Mouse (Mus musculus) spleen, adult 2 months (tissue): ENCODE measurements at regions not wholly inside any gene's neighbourhood (a gene's known extent, or its start where the extent isn't known, plus 50 kb on each side); places are given as distances from the start of the nearest gene placed in this dataset.

Experiments
- DNase-seq, 2 experiments: peaks; one replicate each; pipeline versions ENCODE4 v3.0.0 to v3.0.0-alpha.2; 2012 to 2021; ENCODE audit warnings: low spot score in 2 of 2, low read depth in 1 of 2
- H3K27ac ChIP-seq: fragments of 200-500 bp; 2 replicates; pipeline ENCODE4 v1.5.1; 2012; ENCODE audit warnings: low read length, inconsistent platforms; ENCODE audit not compliant: insufficient read depth
- H3K27me3 ChIP-seq: fragments of 200-500 bp; 2 replicates; pipeline ENCODE4 v1.6.1; 2012; ENCODE audit warnings: mild to moderate bottlenecking, moderate library complexity, low read length, inconsistent platforms; ENCODE audit not compliant: control insufficient read depth, insufficient read depth
- H3K36me3 ChIP-seq: fragments of 200-500 bp; 2 replicates; pipeline ENCODE4 v1.6.1; 2012; ENCODE audit warnings: mild to moderate bottlenecking, low read length, inconsistent platforms; ENCODE audit not compliant: control insufficient read depth, insufficient read depth
- H3K4me1 ChIP-seq: fragments of 200-500 bp; 2 replicates; pipeline ENCODE4 v1.6.1; 2011; ENCODE audit warnings: inconsistent platforms; ENCODE audit not compliant: control insufficient read depth, insufficient read depth, insufficient read length
- H3K4me3 ChIP-seq: fragments of 200-500 bp; 2 replicates; pipeline ENCODE4 v1.5.1; 2011; ENCODE audit warnings: mild to moderate bottlenecking, inconsistent platforms; ENCODE audit not compliant: insufficient read depth, insufficient read length; ENCODE audit errors: extremely low read depth
- CTCF ChIP-seq: fragments of 200-500 bp; IDR thresholded peaks from 2 replicates; pipeline ENCODE4 v1.5.1; 2011; ENCODE audit warnings: mild to moderate bottlenecking, inconsistent platforms; ENCODE audit not compliant: insufficient read depth, insufficient read length, insufficient replicate concordance; ENCODE audit errors: extremely low read depth
- POLR2A ChIP-seq: fragments of 200-500 bp; IDR thresholded peaks from 2 replicates; pipeline ENCODE4 v1.6.1; 2011; ENCODE audit warnings: low read depth, low read length, inconsistent platforms
- WGBS: fragments of 180-500 bp; shearing (Covaris S2); methylation state at CpG from one replicate; pipeline ENCODE4 v1.1.7; 2018; 5-methylcytosine and 5-hydroxymethylcytosine counted together

- no peaks in the 10 kb centered on the region for H3K27me3 ChIP-seq
- H3K27ac ChIP-seq = no peak overlapping the region
- H3K36me3 ChIP-seq = no peaks in the 10 kb centered on the region
- H3K4me1 ChIP-seq = no peaks in the 10 kb centered on the region
- WGBS = 92% methylated on average over 2 of the region's 2 CpGs
- DNase-seq = no peak
- no peak for TF ChIP-seq CTCF
- TF ChIP-seq POLR2A = no peak
- H3K4me3 ChIP-seq = no peak overlapping the region
Measured at GRCm38 (mm10) chr13:101824962-101825361, 56.9 kb upstream of the Pik3r1 start.

GRCm38 (mm10) chr13:101831872-101832629 lies 64.0 kb upstream of the Pik3r1 start:
- DNase-seq = no peak
- Histone ChIP-seq H3K4me1 (no peaks in the 10 kb centered on the region), H3K36me3 (no peaks in the 10 kb centered on the region), H3K27me3 (no peaks in the 10 kb centered on the region), H3K27ac (no peak overlapping the region), H3K4me3 (no peak overlapping the region)
- TF ChIP-seq POLR2A (no peak), CTCF (no peak)
- 83% methylated on average over 7 of the region's 7 CpGs for WGBS

GRCm38 (mm10) chr13:101834546-101834945 lies 66.5 kb upstream of the Pik3r1 start:
- DNase-seq = no peak

GRCm38 (mm10) chr13:101836992-101837391 lies 69.0 kb upstream of the Pik3r1 start:
- H3K4me3 ChIP-seq = no peak overlapping the region
- no peak for TF ChIP-seq POLR2A
- TF ChIP-seq CTCF = no peak
- 94% methylated on average over 1 of the region's 1 CpGs for WGBS
- no peaks in the 10 kb centered on the region for H3K27me3 ChIP-seq
- no peak overlapping the region for H3K27ac ChIP-seq
- no peak for DNase-seq
- H3K36me3 ChIP-seq = no peaks in the 10 kb centered on the region
- H3K4me1 ChIP-seq = no peaks in the 10 kb centered on the region

More at GRCm38 (mm10) chr13:101834546-101834945, 66.5 kb upstream of the Pik3r1 start:
- Histone ChIP-seq H3K4me1 (no peaks in the 10 kb centered on the region), H3K4me3 (no peak overlapping the region), H3K27me3 (no peaks in the 10 kb centered on the region), H3K36me3 (no peaks in the 10 kb centered on the region), H3K27ac (no peak overlapping the region)
- 90% methylated on average over 4 of the region's 4 CpGs for WGBS
- TF ChIP-seq POLR2A = no peak
- TF ChIP-seq CTCF = no peak

- Histone ChIP-seq H3K4me3 (no peak overlapping the region), H3K27me3 (no peaks in the 10 kb centered on the region), H3K4me1 (no peaks in the 10 kb centered on the region), H3K36me3 (no peaks in the 10 kb centered on the region), H3K27ac (no peak overlapping the region)
- no peak for DNase-seq
- TF ChIP-seq POLR2A (no peak), CTCF (no peak)
- 84% methylated on average over 7 of the region's 7 CpGs for WGBS
Measured at GRCm38 (mm10) chr13:101844461-101845440, 76.7 kb upstream of the Pik3r1 start.

GRCm38 (mm10) chr13:101846016-101846415 lies 78.0 kb upstream of the Pik3r1 start:
- no peaks in the 10 kb centered on the region for H3K4me1 ChIP-seq
- H3K4me3 ChIP-seq = no peak overlapping the region
- no peaks in the 10 kb centered on the region for H3K36me3 ChIP-seq
- no peaks in the 10 kb centered on the region for H3K27me3 ChIP-seq
- DNase-seq = no peak
- TF ChIP-seq CTCF (no peak), POLR2A (no peak)
- H3K27ac ChIP-seq = no peak overlapping the region
- 82% methylated on average over 3 of the region's 3 CpGs for WGBS
